Mouse (Mus musculus) embryonic stem cell, embryonic (primary cell): ENCODE measurements around the gene Robo1.
"Not testable (repeated sequence)": the region's sequence is repeated elsewhere in the genome, so short reads cannot be mapped to it uniquely, and the experiment has no call there.

Source experiments
- CTCF ChIA-PET, 4 experiments: fragments of 300-600 bp in 2 of 4; fragments of 350-600 bp in 2 of 4; sonication (Branson Sonifier 250); formaldehyde crosslinking; loops; one replicate each; lab custom pipeline; 2022; ENCODE audit warnings: inconsistent platforms in 2 of 4; lab: Charles Lee
- POLR2A ChIA-PET, 4 experiments: fragments of 300-600 bp in 2 of 4; fragments of 350-600 bp in 2 of 4; sonication (Branson Sonifier 250); formaldehyde crosslinking; loops; one replicate each; lab custom pipeline; 2022; ENCODE audit warnings: antibody characterized with exemption in 4 of 4, inconsistent platforms in 1 of 4; lab: Charles Lee

Gene Robo1

DNA sequence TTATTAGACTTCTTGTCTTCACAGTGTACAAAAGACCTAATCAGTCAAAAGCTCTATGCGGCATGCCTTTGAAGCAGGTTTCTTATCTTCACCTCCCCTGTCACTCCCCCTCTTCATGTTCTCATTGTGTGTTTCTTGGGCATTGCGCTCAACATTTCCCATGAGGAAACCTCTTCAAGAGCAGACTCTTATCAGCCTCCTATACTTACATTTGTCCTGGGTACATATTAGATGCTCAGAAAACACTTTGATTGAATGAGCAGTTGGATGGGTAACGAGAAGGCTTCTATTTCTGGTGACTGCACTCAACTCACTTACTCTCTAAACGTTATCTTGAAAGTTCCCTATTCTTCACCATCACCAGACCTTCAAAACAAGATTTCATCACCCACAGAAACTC is 114.3 kb downstream of the Robo1 start:
- POLR2A ChIA-PET = no interaction called here
- CTCF ChIA-PET = interaction anchor here in 1 of 4 experiments (0.6 kb wide), 1 partner anchor 50 kb away, joined by 4 read pairs; no protein-coding TSS in a partner anchor

DNA sequence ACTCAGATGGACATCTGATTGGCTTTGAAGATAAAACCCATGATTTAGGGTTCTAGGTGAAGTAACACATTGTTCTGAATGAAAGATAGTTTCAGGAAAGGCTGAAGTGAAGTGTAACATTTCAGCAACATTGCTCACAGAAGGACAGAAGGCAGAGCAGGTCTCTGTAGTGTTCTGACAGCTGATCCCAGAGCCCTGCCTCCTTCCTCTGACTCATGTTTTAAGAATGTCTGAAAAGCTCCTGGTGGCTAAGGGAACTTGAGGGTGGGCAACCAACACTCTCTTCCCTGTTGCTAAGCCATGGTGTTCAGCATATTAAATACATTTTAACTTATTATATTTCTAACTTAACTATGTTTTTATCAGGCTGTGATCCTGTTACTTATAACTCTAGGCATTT is 126.3 kb downstream of the Robo1 start:
- CTCF ChIA-PET = no interaction called here
- POLR2A ChIA-PET = interaction anchor here in 1 of 4 experiments (0.5 kb wide), 1 partner anchor 279 kb away, joined by 3 read pairs; no protein-coding TSS in a partner anchor

DNA sequence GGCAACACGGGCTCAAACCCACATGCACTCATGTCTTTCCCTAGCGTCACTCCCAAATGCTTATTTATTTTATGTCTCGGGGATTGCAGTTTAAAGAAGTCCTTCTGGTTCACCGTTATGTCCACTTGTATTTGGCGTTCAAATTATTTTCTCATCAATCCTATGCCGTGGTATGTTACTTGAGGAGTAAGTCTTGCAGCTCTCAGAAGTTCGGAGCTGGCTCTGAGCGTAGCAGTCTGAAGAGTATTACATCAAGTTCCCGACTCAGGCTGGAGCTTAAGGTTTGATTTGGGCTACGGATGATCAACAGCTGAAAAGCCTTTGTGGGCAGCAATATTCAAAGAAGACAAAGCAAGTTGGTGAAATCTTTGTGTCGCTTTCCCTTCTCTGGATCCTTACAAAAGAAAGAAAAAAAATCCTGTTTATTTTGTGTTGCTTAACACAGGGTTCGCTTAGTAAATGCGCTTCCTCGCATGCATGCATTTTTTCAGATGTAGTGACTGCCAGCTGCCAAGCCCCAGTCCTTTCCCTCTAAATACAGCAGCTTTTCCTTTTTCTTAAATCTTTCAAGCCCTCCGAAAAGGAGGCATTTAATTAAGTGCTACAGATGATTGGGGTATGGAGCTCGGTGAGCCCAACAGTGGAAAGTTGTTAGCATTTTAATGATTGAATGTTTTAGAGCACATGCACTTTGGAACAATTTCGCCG is 136.5 kb downstream of the Robo1 start:
- ChIA-PET CTCF (interaction anchor here in 1 of 4 experiments (0.6 kb wide), 1 partner anchor 663 kb away, joined by 7 read pairs; no protein-coding TSS in a partner anchor), POLR2A (interaction anchor here in 1 of 4 experiments (0.7 kb wide), 1 partner anchor 302 kb away, joined by 3 read pairs; no protein-coding TSS in a partner anchor)

DNA sequence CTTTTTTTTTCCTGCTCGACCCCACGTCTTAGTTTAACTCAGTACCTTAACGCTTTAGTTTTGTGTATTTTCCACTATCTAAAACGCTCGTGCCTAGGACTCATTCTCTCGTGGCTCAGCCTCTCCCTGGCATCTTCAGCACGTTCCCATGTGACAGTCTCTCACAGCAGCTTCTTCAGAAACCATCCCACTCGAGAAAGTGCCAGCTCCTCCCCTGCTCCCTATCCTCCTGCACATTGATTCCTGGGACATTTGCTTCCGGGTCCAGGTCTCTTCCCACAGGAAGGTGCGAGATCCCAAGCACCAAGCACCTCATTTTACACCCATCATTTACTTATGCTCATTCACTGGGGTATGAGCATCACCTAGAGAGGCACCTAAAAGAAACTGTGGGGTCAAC is 150.0 kb downstream of the Robo1 start:
- POLR2A ChIA-PET = no interaction called here
- CTCF ChIA-PET = no interaction called here

DNA sequence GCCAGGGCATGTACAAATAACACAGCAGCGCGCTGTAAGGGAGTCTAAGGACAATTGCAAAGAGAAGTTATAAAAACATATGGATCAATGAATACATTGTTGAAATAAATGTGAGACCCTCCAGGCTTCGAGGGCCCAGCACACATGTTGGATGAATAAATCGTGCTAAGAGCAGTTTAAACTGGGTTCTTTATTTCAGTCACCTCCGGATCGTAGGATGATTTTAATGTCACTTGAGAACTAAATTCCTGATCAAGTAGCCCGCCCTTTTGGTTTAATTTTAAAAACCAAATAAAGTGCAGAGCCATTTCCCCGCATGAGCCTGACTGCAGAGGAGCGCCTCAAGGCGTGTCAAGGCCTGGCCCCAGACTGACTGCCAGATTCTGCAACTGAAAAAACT is 150.5 kb downstream of the Robo1 start:
- ChIA-PET POLR2A (no interaction called here), CTCF (no interaction called here)

DNA sequence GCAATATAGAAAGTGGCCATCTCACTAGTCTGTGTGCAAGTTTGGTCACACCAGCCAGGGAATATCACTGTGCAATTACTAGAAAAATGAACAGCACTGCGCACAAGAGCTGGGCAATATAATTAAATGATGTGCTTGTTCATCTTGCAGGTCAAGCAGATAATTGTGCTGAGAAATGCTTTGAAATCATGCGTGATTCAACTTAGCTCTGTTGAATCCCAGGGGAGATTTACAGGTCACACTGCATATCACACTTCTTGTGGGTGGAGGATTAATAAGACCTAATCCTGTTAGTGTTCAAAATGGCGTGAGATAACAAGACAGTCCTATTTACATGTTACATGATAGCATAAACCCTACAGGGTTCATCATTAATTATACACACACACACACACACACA is 157.6 kb downstream of the Robo1 start:
- CTCF ChIA-PET = no interaction called here
- POLR2A ChIA-PET = no interaction called here

DNA sequence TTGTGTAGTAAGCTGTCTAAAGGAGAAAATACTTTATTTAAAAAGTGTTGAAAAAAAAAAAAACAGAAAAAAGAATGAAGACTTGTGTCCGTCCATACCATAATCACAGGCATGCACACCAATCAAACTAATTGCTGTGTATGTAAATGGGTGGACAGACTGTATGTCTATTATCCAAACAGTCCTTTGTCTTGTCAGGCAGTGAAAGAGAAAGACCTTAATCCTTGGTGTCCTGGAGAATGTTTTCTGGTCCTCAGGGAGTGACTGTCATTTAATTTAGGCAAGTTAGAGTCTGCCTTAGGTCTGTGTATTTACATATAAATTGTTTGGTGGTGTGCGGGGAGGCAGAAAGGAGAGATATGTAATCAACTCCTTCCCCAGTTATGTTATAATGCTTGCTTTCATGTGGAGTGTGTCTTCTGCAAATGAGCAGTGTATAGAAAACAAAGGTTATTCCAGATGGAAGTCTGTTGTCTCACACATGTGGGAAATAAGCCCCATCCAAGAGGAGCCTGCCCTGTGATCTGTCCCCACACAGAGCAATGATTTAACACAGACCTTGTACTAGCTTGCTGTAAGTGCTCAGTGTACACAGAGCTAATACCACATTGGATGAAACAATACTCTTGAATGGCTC is 162.0 kb downstream of the Robo1 start:
- POLR2A ChIA-PET = no interaction called here
- CTCF ChIA-PET = interaction anchor here in 1 of 4 experiments (0.6 kb wide), 1 partner anchor 57 kb away, joined by 5 read pairs; no protein-coding TSS in a partner anchor

DNA sequence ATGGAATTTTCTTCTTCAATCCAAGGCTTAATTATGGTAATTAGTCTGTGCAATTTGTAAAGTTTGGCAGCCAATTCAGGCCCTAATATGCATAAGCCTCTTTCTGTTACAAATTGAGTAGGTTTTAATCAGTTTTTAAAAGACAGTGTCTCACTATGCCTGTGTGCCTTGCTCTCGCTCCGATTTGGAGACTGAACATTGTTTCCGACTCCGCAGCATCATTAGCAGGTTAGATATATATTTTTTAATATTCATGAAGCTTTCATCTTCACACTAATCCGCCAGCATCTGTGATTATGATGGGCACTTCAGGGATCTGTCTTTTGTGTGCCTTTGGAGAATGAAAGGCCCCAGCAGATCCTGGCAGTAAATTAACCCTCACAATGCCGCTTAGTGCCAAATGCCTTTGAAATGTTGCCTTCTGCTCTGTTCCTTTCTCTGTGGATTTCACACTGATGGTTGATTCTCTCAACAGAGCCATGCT is 202.7 kb downstream of the Robo1 start:
- ChIA-PET POLR2A (no interaction called here), CTCF (no interaction called here)

DNA sequence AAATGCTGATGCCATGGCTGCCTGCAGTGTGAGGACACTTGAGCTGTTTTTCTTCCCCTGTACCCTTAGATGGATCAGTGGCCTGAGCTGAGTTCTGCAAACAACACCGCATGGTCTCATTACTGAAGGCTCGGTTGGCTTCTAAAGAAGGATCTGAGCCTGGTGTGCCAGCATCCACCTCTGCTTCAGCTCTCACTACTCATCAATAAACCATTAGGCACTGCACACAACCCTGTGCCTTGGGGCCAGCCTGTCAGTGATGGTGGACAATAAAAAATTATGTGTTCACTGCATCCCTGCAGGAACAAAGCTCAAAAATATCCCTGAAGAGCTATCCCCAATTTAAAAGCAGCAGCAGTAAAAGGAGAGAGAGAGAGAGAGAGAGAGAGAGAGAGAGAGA is 223.2 kb downstream of the Robo1 start:
- ChIA-PET CTCF (interaction anchor here in 1 of 4 experiments (0.6 kb wide), 1 partner anchor 103 kb away, joined by 3 read pairs; no protein-coding TSS in a partner anchor), POLR2A (no interaction called here)

DNA sequence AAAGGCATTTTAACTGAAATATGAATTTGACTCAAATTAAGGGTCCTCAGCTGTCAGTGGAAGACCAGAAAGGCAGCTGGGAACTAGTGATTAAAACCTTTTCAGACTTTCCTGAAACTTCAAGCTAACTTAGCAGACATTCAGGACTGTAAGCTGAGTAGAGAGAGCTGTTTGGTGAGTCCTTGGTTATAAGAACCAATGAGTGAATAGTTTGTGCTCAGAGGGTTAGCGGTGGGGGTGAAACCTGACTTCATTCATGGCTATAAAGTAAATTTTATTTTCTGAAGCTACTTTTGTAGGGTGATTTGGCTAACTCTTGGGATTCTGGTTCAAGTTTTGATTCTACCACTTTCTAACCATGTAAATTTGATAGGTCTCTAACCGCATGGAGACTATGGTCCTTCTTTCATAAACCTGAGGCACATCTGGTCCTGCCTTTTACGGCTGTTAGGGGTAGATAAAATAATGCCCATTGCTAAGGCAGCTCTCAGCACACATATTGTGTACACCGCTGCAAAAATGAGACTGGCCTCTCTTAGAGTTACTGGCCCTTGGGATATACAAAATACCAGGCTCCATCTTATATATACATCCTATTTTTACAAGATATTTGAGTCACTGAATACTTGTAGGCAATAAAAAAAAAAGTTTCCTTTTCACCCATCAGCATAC is 225.9 kb downstream of the Robo1 start:
- ChIA-PET CTCF (no interaction called here), POLR2A (no interaction called here)

DNA sequence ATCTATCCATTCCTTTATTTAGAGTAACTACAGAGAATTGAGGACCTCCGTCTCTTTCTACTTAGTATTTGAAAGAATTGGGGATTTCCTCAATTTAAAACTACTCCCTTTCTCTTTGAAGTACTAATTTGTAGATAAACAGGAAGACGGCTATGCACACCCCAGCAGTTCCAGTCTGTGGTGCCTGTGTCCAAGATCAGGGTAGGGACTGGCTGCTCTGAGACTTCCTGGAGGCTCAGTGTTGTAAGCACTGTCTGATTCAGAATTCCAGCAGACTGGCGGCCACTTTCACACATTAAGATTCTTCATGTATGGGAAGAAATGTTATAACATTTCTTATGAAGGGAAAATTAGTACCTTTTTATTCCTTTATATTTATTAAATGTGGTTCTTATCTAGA is 230.1 kb downstream of the Robo1 start:
- POLR2A ChIA-PET = no interaction called here

DNA sequence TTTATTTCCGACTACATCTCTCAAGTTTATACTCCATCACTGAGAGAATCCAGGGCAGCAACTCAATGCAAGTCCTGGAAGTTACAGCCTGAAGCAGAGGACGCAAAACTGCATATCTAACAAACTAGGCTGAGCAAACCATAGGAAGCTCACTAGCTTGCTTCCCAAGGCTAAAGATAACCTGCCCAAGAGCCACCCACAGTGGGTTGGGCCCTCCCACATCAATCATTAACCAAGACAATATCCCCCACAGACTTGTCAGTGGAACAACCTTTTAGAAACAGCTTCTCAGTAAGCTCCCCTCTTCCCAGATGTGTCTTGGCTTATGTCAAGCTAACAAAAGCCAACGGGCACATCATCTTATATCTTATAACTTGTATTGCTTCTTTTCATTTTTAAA is 235.8 kb downstream of the Robo1 start:
- ChIA-PET POLR2A (no interaction called here), CTCF (no interaction called here)

More for the DNA sequence above, 230.1 kb downstream of the Robo1 start:
- CTCF ChIA-PET = no interaction called here

DNA sequence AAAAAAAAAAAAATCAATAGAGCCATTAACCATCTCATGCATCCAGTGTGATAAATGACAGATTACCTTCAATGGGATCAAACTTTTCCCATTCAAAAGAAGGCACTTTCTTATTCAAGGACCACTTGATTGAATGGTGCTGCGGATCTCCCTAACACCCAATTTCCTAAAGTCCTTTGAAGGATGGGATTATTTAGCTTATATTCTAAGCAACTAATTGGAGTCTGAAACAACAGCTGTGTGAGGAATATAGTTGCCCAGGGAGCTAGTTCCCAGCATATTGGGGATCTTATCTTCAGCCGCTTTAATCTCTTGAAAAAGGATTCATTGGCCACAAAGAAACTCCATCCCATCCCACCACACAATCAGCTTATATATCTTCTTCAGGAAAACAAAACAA is 236.8 kb downstream of the Robo1 start:
- CTCF ChIA-PET = no interaction called here
- POLR2A ChIA-PET = no interaction called here

DNA sequence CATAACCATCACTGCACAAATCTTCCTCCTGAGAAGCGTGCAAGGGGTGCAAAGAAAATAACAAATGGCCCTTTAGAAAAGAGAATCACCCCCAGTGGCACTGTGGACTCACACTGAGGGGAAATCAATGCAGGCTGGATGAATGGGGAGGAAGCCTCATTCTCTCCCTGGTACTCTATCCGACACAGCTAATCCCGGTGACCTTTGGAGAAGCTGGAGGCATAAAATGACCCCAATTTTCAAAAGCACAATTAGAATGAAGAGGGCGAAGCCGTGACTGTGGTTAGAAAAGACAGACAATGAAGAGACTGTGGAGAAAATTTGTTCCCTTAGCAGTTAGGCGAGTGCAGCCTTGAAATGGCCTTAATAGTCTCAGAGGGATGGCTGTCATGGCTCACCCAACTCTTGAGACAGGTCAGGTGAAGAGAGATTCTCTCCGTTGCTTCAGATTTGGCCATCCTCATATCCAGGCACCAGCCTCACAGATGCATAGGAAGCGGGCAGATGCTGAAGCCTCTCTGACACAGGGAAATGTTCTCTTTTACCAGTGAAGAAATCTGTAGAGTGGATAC is 243.7 kb downstream of the Robo1 start:
- ChIA-PET POLR2A (no interaction called here), CTCF (no interaction called here)

DNA sequence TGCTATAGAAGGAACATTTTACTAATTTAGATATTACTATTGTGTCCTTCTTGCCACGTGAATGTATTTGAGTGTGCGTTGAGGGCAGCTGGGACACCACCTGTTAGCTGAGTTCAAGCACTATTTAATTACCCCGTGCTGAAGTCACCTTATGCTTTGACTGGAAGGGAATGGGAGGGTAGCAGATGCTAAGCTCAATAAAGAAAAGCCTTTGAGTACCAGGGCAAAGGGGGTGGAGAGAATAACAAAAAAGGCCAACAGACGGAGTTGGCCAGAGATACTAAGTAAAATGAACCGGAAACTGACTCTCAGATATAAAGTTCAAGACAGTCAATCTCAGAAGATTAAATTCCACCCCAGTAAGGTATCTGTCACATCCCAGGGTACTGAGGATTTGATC is 245.6 kb downstream of the Robo1 start:
- ChIA-PET CTCF (no interaction called here), POLR2A (no interaction called here)

DNA sequence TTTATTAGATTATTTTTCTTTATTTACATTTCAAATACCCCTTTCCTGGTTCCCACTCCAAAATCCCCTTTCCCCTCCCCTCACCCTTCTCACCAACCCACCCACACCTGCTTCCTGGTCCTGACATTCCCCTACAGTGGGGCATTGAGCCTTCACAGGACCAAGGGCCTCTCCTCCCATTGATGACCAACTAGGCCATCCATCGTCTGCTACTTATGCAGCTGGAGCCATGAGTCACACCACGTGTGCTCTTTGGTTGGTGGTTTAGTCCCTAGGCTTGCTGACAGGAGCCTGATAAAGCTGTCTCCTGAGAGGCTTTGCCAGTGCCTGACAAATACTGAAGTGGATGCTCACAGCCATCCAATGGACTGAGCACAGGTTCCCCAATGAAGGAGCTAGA is 254.0 kb downstream of the Robo1 start:
- POLR2A ChIA-PET, CTCF ChIA-PET: not testable (repeated sequence)

DNA sequence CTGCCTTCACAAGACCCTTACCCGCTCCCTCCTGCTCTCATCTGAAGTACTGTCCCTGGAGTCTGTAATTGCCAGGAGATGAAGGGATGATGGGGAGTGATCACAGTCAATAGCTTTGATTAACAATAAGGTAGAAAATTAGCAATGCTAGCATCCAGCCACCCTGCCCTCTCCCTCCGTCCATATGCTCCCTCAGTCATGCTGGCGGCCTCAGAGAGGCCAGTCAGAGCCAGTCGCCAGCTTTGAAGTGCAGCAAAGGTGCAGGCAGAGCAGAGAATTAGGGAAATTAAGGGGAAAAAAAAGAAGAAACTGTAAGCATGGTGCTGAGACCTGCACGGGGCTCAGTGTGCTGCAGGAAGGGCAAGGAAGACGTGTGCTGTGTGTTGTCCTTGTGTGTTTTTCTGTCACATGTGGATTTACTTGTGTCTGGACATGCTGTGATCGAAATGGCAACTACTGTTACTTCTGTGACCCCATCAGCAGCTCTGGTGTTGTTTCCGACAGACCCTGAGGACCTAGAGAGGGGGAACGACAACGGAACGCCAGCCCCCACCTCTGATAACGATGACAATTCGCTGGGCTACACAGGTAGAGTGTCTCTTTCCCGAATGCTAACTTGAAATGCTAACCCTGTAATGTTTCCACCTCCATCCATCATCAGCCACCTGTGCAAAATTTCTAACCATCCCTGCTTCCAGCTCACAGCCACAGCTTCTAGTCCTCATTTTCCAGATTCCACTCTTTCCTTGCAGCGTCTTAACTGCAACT is 255.3 kb downstream of the Robo1 start:
- ChIA-PET POLR2A (interaction anchor here in 1 of 4 experiments (0.8 kb wide), 1 partner anchor 16 kb away, joined by 3 read pairs; no protein-coding TSS in a partner anchor), CTCF (no interaction called here)

DNA sequence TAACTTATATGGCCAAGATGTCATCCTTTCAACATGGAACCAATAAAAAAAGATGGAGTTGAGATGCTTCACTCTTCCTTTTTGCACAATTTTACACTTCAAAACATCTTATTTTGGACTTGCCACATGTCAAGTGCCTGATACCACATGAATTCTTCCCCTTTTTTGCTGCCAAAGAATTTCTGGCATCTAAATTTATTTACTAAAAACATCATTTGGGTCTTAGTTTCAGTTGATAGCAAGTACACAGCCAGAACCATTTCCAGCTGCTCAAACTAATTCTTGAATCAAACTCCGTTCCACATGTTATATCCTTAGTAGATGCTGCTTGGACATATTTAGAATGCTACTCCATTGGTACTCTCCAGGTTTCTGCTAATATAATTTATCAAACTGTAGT is 267.1 kb downstream of the Robo1 start:
- CTCF ChIA-PET = interaction anchor here in 1 of 4 experiments (1.0 kb wide), 1 partner anchor 40 kb away, joined by 3 read pairs; no protein-coding TSS in a partner anchor
- POLR2A ChIA-PET = no interaction called here

DNA sequence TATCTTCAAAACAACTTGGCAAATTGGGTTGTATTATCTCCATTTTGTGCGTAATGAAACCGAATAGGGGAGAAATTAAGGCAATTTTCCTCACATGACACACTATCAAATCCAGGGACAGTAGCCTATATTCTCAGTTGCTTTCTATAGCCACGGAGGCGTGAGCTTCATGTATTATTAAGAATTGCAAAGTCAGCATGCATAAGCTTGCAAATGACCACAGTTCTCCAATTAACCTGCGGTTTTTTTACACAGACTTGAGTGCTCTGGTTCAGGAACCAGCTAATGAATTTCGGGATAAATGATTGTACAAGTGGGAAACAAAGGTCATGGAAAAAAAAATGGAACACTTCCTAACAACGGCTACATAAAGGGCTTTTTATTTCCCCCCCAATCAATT is 268.9 kb downstream of the Robo1 start:
- POLR2A ChIA-PET = no interaction called here
- CTCF ChIA-PET = interaction anchor here in 1 of 4 experiments (0.8 kb wide), 1 partner anchor 354 kb away, joined by 4 read pairs; no protein-coding TSS in a partner anchor
